Mouse (Mus musculus): ENCODE data around the gene Tspoap1. TPM values are rescaled to one million over a fixed set of nuclear protein-coding genes. Genes with fewer than 3 reads are reported as not detected.
A peak's percentile ranks its signal among the peaks of the same experiment; 100 is the strongest.

Tspoap1 gene
- polyA plus RNA-seq, 1 experiment from 2014 or later = 3.1 TPM

- H3K9ac ChIP-seq = no peak overlapping the region
- no peak overlapping the region for H3K4me2 ChIP-seq
- H3K4me1 ChIP-seq (replicated peaks) = peaks cover 52% of the 10 kb centered on the region
- H3K27me3 ChIP-seq = peaks cover 70% of the 10 kb centered on the region
- no peak overlapping the region for H3K27ac ChIP-seq
- H3K9me3 ChIP-seq (replicated peaks) = no peaks in the 10 kb centered on the region
- H3K4me3 ChIP-seq (replicated peaks) = no peak overlapping the region
- peaks cover 12% of the 10 kb centered on the region for H3K36me3 ChIP-seq
- WGBS (ENCODE audit: insufficient replicate concordance) = 68% methylated on average over 14 of the region's 14 CpGs
- DNase-seq (no peak), ATAC-seq (ENCODE audit: low read depth) (no peak)
These were observed 1.7 kb downstream of the Tspoap1 start for GRCm38 (mm10) chr11:87761806-87762701.

DNA sequence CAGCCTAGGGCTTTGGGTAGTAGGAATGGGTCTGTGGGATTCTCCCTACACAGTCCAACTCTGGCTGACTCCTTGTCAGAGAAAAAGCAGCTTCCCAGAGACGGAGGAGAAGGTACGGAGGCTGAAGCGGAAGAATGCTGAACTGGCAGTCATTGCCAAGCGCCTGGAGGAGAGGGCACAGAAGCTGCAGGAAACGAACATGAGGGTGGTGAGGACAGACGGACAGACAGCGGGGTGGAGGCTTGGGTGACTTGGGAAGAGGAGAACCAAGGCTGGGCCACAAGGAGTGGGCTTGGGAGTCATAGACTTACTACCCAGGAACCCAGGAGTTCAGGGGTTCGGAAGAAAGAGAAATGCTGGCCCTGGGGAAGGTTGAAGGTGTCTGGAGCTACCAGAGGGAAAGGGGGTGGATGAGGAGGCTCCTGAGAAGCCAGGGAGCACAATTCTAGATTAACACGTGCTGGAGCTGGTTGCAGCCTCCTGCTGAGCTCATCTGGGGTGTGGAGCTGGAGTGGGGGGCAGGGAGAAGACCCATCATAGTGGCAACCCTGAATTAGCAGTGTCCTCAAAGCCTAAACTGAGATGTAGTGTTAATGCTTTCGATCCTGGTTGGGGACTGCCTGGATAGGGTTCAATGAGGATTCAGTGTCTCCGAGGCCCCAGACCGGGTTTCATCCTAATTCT is 2.5 kb downstream of the Tspoap1 start:
- peaks cover 70% of the 10 kb centered on the region for H3K27me3 ChIP-seq
- H3K36me3 ChIP-seq = peaks cover 4% of the 10 kb centered on the region; the same call in 1 of the 2 replicates
- no peak for DNase-seq
- no peak for ATAC-seq (ENCODE audit: low read depth)
- 0 out of 2 replicates have a peak overlapping the region, but pooled peaks have one; percentile 5 for H3K9ac ChIP-seq
- WGBS (ENCODE audit: insufficient replicate concordance) = 62% methylated on average over 12 of the region's 12 CpGs
- H3K4me3 ChIP-seq (replicated peaks) = no peak overlapping the region
- H3K27ac ChIP-seq = no peak overlapping the region
- peaks cover 49% of the 10 kb centered on the region for H3K4me1 ChIP-seq (replicated peaks)
- peak overlapping the region; percentile 72; the same call in 1 of the 2 replicates for H3K4me2 ChIP-seq
- H3K9me3 ChIP-seq (replicated peaks) = no peaks in the 10 kb centered on the region

- ATAC-seq (ENCODE audit: low read depth) (no peak), DNase-seq (no peak)
- H3K4me1 ChIP-seq (replicated peaks) = peaks cover 49% of the 10 kb centered on the region
- H3K4me2 ChIP-seq = peak overlapping the region; percentile 72
- WGBS (ENCODE audit: insufficient replicate concordance) = 31% methylated on average over 17 of the region's 17 CpGs
- no peak overlapping the region for H3K9ac ChIP-seq
- no peaks in the 10 kb centered on the region for H3K9me3 ChIP-seq (replicated peaks)
- H3K36me3 ChIP-seq = no peaks in the 10 kb centered on the region
- H3K4me3 ChIP-seq (replicated peaks) = peak overlapping the region; percentile 47
- H3K27ac ChIP-seq = no peak overlapping the region
- H3K27me3 ChIP-seq = peaks cover 71% of the 10 kb centered on the region
These were observed 3.2 kb downstream of the Tspoap1 start for GRCm38 (mm10) chr11:87763511-87763987.

DNA sequence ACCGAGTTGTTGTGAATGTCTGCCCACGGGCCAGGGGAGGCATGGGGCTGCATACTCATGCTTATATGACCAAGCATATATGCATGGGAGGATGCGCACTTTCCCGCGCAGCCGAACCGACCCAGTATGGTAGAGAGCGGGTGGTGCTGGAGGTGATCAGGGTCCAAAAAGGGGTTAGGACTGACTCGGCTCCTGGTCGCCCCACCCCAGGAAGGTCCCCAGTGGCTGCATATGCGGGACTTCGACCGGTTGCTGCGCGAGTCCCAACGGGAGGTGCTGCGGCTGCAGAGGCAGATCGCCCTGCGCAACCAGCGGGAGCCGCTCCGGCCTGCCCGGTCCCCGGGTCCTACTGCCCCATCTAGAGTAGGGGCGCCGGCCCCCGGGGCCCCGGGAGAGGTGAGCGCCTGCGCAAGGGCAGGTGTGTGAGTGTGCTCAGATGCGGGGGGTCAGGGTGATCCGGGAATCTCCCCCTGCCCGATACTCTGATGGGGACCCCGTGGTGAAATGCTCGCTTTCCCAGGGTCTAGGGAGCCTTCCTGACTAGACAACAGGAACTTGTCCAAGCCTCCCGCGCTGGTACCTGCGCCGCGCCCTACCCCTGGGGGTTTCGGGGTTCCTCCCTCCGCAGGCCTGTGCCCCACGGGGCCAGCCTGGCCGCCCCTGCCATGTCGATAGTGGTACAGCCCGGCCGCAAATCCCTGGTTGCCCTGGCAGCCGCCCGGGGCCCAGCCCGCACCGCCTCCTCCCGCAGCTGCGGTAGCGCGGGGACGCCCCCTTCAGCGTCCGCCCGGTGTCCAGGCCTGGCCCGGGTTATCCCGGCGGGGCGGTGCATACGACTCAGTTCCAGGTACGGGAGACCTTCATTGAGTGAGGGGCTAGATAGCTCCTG is 3.9 kb downstream of the Tspoap1 start:
- ATAC-seq (ENCODE audit: low read depth) (no peak), DNase-seq (no peak)
- Histone ChIP-seq H3K9ac (peak overlapping the region; percentile 40; the same call in 1 of the 2 replicates), H3K4me2 (peak overlapping the region; percentile 72), H3K27ac (no peak overlapping the region), H3K27me3 (peaks cover 71% of the 10 kb centered on the region), H3K4me3 (replicated peaks) (peak overlapping the region; percentile 47), H3K36me3 (no peaks in the 10 kb centered on the region), H3K9me3 (replicated peaks) (no peaks in the 10 kb centered on the region), H3K4me1 (replicated peaks) (peaks cover 48% of the 10 kb centered on the region)
- 9% methylated on average over 65 of the region's 65 CpGs for WGBS (ENCODE audit: insufficient replicate concordance)

GRCm38 (mm10) chr11:87768745-87769144 is 8.4 kb downstream of the Tspoap1 start:
- H3K9ac ChIP-seq = no peak overlapping the region
- H3K9me3 ChIP-seq (replicated peaks) = no peaks in the 10 kb centered on the region
- peaks cover 35% of the 10 kb centered on the region for H3K27me3 ChIP-seq
- no peak overlapping the region for H3K4me3 ChIP-seq (replicated peaks)
- 46% methylated on average over 4 of the region's 4 CpGs for WGBS (ENCODE audit: insufficient replicate concordance)
- no peaks in the 10 kb centered on the region for H3K36me3 ChIP-seq
- no peak overlapping the region for H3K4me2 ChIP-seq
- DNase-seq (no peak), ATAC-seq (ENCODE audit: low read depth) (peak; percentile 32; the same call in 1 of the 2 replicates)
- peaks cover 17% of the 10 kb centered on the region for H3K4me1 ChIP-seq (replicated peaks)
- no peak overlapping the region for H3K27ac ChIP-seq

DNA sequence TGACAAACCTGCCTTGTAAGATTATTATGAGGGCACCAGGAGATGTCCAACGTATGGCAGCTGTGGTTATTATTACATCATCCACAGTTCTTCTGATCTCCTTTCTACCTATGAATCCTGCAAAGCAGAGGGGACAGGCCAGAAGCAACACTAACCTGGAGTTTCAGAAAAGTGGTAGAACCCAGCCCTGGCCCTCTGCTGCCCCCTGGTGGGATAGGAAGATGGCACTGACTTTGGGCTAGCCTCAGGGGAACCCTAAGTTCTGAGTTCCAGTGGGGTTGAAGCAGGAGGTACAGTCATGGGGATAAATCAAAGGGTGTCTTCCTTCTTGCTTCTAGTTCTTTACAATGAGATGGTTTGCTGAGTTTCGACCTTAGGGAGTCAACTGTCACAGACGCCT is 10.6 kb downstream of the Tspoap1 start:
- peaks cover 12% of the 10 kb centered on the region for H3K27me3 ChIP-seq
- no peaks in the 10 kb centered on the region for H3K9me3 ChIP-seq (replicated peaks)
- peaks cover 7% of the 10 kb centered on the region for H3K4me1 ChIP-seq (replicated peaks)
- H3K9ac ChIP-seq = no peak overlapping the region
- DNase-seq (peak; percentile 71), ATAC-seq (ENCODE audit: low read depth) (0 out of 2 replicates have a peak, but pooled peaks have one; percentile 26)
- H3K4me2 ChIP-seq = no peak overlapping the region
- H3K27ac ChIP-seq = peak overlapping the region; percentile 6; the same call in 1 of the 2 replicates
- H3K36me3 ChIP-seq = no peaks in the 10 kb centered on the region
- 33% methylated on average over 3 of the region's 3 CpGs for WGBS (ENCODE audit: insufficient replicate concordance)
- no peak overlapping the region for H3K4me3 ChIP-seq (replicated peaks)

- Histone ChIP-seq H3K9me3 (replicated peaks) (no peaks in the 10 kb centered on the region), H3K9ac (no peak overlapping the region), H3K36me3 (no peaks in the 10 kb centered on the region), H3K27ac (no peak overlapping the region), H3K27me3 (0 out of 2 replicates have a peak, but pooled peaks cover 2% of the 10 kb centered on the region), H3K4me1 (replicated peaks) (peaks cover 7% of the 10 kb centered on the region), H3K4me2 (no peak overlapping the region), H3K4me3 (replicated peaks) (no peak overlapping the region)
- DNase-seq (no peak), ATAC-seq (ENCODE audit: low read depth) (no peak)
- WGBS (ENCODE audit: insufficient replicate concordance) = 75% methylated on average over 3 of the region's 3 CpGs
These were observed 12.0 kb downstream of the Tspoap1 start for GRCm38 (mm10) chr11:87772354-87772753.

DNA sequence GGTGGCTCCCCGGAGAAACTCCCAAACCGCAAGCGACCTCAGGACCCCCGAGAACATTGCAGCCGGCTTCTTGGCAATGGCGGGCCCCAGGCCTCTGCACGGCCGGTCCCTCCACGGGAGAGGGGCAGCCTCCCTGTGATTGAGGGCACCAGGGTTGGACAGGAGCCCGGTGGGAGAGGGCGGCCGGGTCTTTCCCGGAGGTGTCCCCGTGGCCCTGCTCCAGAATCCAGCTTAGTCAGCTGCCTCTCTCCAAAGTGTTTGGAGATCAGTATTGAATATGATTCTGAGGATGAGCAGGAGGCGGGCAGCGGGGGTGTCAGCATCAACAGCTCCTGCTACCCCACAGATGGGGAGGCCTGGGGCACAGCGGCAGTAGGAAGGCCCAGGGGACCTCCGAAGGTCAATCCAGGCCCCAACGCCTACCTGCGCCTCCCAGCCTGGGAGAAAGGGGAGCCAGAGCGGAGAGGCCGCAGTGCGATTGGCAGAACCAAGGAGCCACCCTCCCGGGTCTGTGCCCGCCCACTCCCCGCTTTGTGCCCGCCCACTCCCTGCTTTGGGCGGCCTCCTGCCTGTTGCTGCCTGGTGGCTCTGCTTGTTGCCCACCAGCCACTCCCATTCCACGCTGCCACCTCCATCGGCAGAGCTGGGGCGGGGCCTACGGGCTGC is 17.9 kb downstream of the Tspoap1 start:
- 30% methylated on average over 30 of the region's 32 CpGs for WGBS (ENCODE audit: insufficient replicate concordance)
- H3K9ac ChIP-seq = peak overlapping the region; percentile 50
- H3K27ac ChIP-seq = no peak overlapping the region
- no peaks in the 10 kb centered on the region for H3K9me3 ChIP-seq (replicated peaks)
- H3K4me2 ChIP-seq = peak overlapping the region; percentile 61
- H3K27me3 ChIP-seq = peaks cover 4% of the 10 kb centered on the region; the same call in 1 of the 2 replicates
- no peaks in the 10 kb centered on the region for H3K36me3 ChIP-seq
- ATAC-seq (ENCODE audit: low read depth) (peak; percentile 74), DNase-seq (peak; percentile 53)
- peaks cover 17% of the 10 kb centered on the region for H3K4me1 ChIP-seq (replicated peaks)
- peak overlapping the region; percentile 38 for H3K4me3 ChIP-seq (replicated peaks)

DNA sequence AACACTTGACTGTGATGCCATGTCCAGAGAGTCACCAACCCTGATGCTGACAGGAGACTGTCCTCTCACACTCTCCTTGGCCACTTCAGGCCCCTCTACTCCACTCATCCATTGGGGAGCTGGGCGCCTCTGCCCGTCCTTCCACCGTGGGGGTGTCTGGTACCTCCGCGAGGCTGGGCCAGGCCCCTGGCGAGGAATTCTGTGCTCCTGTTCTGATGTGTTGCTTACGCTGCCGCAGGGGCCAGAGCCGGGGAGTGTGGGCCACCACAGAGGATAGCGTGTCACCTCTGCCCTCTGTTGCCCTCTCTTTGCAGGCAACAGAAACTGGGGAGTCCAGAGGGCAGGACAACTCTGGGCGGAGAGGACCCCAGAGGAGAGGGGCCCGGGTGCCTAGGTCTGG is 18.6 kb downstream of the Tspoap1 start:
- no peak overlapping the region for H3K27ac ChIP-seq
- WGBS (ENCODE audit: insufficient replicate concordance) = 53% methylated on average over 12 of the region's 12 CpGs
- peak overlapping the region; percentile 38 for H3K4me3 ChIP-seq (replicated peaks)
- DNase-seq (no peak), ATAC-seq (ENCODE audit: low read depth) (no peak)
- peaks cover 4% of the 10 kb centered on the region; the same call in 1 of the 2 replicates for H3K27me3 ChIP-seq
- no peaks in the 10 kb centered on the region for H3K36me3 ChIP-seq
- H3K4me1 ChIP-seq (replicated peaks) = peaks cover 17% of the 10 kb centered on the region
- H3K9me3 ChIP-seq (replicated peaks) = no peaks in the 10 kb centered on the region
- peak overlapping the region; percentile 61 for H3K4me2 ChIP-seq
- peak overlapping the region; percentile 50; the same call in 1 of the 2 replicates for H3K9ac ChIP-seq

DNA sequence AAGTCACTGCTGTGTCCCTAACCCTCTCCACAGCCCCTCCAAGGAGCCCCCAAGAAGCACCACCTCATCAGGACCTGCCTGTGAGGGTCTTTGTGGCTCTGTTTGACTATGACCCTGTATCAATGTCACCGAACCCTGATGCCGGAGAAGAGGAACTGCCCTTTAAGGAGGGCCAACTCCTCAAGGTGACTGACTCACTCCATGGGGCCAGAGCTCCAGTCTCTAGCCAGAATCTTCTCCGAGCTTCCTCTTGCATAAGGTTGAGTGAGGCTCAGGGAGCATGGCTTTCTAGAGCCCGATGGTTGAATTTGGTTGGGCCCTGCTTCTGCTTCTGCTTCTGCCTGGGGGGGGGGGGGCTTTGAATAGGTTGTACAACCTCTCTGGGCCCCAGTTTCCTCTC is 19.1 kb downstream of the Tspoap1 start:
- H3K9me3 ChIP-seq (replicated peaks) = no peaks in the 10 kb centered on the region
- ATAC-seq (ENCODE audit: low read depth) (no peak), DNase-seq (no peak)
- H3K27ac ChIP-seq = no peak overlapping the region
- H3K4me1 ChIP-seq (replicated peaks) = peaks cover 17% of the 10 kb centered on the region
- peaks cover 4% of the 10 kb centered on the region; the same call in 1 of the 2 replicates for H3K27me3 ChIP-seq
- WGBS (ENCODE audit: insufficient replicate concordance) = 56% methylated on average over 4 of the region's 4 CpGs
- no peaks in the 10 kb centered on the region for H3K36me3 ChIP-seq
- H3K9ac ChIP-seq = no peak overlapping the region
- H3K4me3 ChIP-seq (replicated peaks) = no peak overlapping the region
- H3K4me2 ChIP-seq = no peak overlapping the region
